Mouse (Mus musculus) lung, embryonic 15.5 days (tissue): ENCODE data around the gene Wdr60. TPM values are rescaled to one million over a fixed set of nuclear protein-coding genes. Genes with fewer than 3 reads are reported as not detected.

Experiments
- ATAC-seq: fragments of 200-750 bp; cut with Nextera tagmentation; 2 replicates; pipeline ENCODE4 v1.8.0; 2017; ENCODE audit warnings: moderate number of reproducible peaks, borderline replicate concordance; ENCODE audit not compliant: low FRiP score, low TSS enrichment; ENCODE audit errors: extremely low read depth
- H3K27ac ChIP-seq: fragments of 300-500 bp; sonication (generic); 2 replicates; pipeline ENCODE4 v1.5.1; 2015; ENCODE audit warnings: moderate library complexity, mild to moderate bottlenecking, inconsistent platforms
- H3K27me3 ChIP-seq: fragments of 300-500 bp; sonication (generic); 2 replicates; pipeline ENCODE4 v1.6.1; 2015; ENCODE audit warnings: inconsistent platforms
- H3K36me3 ChIP-seq: fragments of 300-500 bp; sonication (generic); 2 replicates; pipeline ENCODE4 v1.6.1; 2015; ENCODE audit warnings: inconsistent platforms
- H3K4me1 ChIP-seq: fragments of 300-500 bp; sonication (generic); 2 replicates; pipeline ENCODE4 v1.6.1; 2015; ENCODE audit warnings: inconsistent platforms
- H3K4me2 ChIP-seq: fragments of 300-500 bp; sonication (generic); 2 replicates; pipeline ENCODE4 v1.6.1; 2015; ENCODE audit warnings: inconsistent platforms, mild to moderate bottlenecking, moderate library complexity
- H3K4me3 ChIP-seq: fragments of 300-500 bp; sonication (generic); 2 replicates; pipeline ENCODE4 v1.5.1; 2015; ENCODE audit warnings: mild to moderate bottlenecking, inconsistent platforms
- H3K9ac ChIP-seq: fragments of 300-500 bp; sonication (generic); 2 replicates; pipeline ENCODE4 v1.6.1; 2015; ENCODE audit warnings: inconsistent platforms
- H3K9me3 ChIP-seq: fragments of 300-500 bp; sonication (generic); 2 replicates; pipeline ENCODE4 v1.6.1; 2016; ENCODE audit warnings: inconsistent platforms
- WGBS: fragments of 180-500 bp; shearing (Covaris S2); methylation state at CpG from one replicate; pipeline ENCODE4 v1.1.7; 2015; 5-methylcytosine and 5-hydroxymethylcytosine counted together
- polyA plus RNA-seq: library from polyadenylated mRNA; unstranded; fragments of >200 nt; fragmentation: Nextera tagmentation; extraction: Ambion mirVana; gene quantifications from 2 replicates; pipeline ENCODE4 v1.2.1, GENCODE M21; 2015

Wdr60 gene
- polyA plus RNA-seq, 1 experiment from 2014 or later, result 18.9 TPM

DNA sequence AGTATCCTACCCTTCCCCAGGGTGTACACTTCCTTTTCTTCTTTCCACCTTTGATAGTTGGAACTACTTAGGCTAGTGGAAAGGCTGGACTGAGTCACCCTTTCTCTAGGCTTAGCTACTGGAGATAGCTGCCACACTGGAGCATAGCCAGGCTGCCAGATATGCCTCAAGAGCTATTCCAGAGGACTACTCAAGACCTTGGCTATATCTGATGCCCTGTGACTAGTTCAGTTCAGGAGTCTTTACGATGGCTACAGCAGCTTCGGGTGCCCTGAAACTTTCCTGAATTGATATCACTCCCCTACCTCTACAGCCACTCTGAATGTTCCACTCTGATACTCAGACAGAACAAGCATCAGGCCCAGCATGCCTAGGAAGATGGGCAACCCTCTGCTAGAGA lies 1.9 kb upstream of the Wdr60 start:
- H3K4me2 ChIP-seq, result no peak overlapping the region
- no peaks in the 10 kb centered on the region for H3K9me3 ChIP-seq
- H3K4me1 ChIP-seq, result no peaks in the 10 kb centered on the region
- H3K27me3 ChIP-seq, result no peaks in the 10 kb centered on the region
- no peak overlapping the region for H3K4me3 ChIP-seq
- no peak for ATAC-seq
- WGBS, result 80% methylated on average over 2 of the region's 2 CpGs
- no peak overlapping the region for H3K27ac ChIP-seq
- no peaks in the 10 kb centered on the region for H3K36me3 ChIP-seq
- H3K9ac ChIP-seq, result no peak overlapping the region

DNA sequence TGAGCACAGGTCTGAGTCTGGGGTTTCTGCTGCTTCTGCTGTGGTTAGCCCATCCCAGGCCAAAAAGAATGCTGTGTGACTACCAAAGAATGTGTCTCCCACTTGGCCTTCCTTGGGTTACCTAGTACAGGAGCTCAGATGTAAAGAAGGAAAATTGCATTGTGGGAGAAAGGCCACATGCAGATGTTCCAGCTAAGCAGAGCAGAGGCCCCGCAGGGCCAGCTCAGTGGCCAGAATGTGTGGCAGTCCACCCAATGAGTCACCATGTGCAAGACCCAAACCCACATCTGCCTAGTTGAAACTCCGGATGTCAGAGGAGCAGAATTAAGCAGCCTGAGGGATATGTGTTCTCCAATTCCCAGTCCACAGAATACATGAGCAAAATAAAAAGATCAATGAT lies 4.5 kb downstream of the Wdr60 start:
- Histone ChIP-seq H3K27me3 (no peaks in the 10 kb centered on the region), H3K4me3 (no peak overlapping the region), H3K4me1 (no peaks in the 10 kb centered on the region), H3K9ac (no peak overlapping the region), H3K4me2 (no peak overlapping the region), H3K36me3 (peaks cover 4% of the 10 kb centered on the region; the same call in 1 of the 2 replicates), H3K9me3 (no peaks in the 10 kb centered on the region), H3K27ac (no peak overlapping the region)
- no peak for ATAC-seq
- WGBS, result 75% methylated on average over 2 of the region's 2 CpGs

DNA sequence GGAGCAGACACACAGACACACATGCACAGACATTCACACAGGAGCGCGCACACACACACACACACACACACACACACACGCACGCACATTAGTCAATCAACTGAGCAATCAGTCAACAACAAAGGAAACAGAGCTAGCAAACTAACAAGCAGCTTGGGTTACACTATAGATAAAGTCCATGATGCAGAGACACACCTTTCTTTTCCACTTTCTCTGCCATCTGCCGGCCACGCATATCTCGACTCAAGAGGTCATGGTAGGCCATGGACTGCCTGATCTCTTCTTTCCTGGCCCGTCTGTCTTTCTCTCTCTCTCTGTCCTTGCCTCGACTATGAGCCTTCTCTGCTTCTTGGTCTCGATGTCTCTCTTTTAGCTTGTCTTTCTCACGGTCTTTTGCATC lies 7.2 kb downstream of the Wdr60 start:
- Histone ChIP-seq H3K27ac (no peak overlapping the region), H3K4me3 (no peak overlapping the region), H3K27me3 (no peaks in the 10 kb centered on the region), H3K4me1 (no peaks in the 10 kb centered on the region), H3K36me3 (peaks cover 8% of the 10 kb centered on the region; the same call in 1 of the 2 replicates), H3K9ac (no peak overlapping the region), H3K4me2 (no peak overlapping the region), H3K9me3 (no peaks in the 10 kb centered on the region)
- 80% methylated on average over 11 of the region's 11 CpGs for WGBS
- no peak for ATAC-seq

DNA sequence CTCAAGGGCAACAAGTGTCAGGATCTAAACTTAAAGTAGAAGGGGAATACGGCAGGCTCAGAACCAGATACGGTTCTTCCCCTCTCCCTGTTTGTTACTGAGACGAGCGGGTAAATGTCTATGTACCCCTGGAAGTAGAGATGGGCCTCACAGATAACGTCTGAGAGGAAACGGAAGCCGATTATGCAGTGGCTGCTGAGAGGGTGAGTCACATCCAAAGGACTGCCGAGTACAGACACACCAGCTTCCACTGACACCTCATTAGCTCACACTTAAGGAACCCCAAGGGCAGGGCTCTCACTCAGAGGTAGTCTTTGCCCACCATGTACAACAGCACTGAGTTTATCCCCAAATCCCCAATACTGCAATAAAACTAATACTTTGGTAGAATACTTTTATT lies 8.2 kb downstream of the Wdr60 start:
- WGBS, result 36% methylated on average over 8 of the region's 8 CpGs

DNA sequence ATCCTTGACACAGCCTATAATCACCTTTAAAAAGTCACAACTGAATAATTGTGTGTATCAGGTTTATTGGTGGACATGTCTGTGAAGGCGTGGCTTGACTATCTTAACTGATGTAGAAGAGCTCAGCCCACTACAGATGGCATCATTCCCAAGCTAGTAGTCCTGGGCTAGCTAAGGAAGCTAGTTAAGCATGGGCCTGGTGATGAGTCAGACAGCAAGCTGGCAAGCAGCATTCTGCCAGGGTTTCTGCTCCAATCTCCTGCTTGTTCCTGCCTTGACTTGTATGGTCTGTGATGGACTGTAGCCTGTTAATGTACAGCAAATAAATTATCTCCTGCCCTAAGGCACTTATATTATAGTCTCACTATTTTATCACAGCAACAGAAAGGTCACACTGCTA lies 18.2 kb downstream of the Wdr60 start:
- Histone ChIP-seq H3K36me3 (peaks cover 16% of the 10 kb centered on the region; the same call in 1 of the 2 replicates), H3K27me3 (no peaks in the 10 kb centered on the region), H3K4me2 (no peak overlapping the region), H3K4me1 (no peaks in the 10 kb centered on the region), H3K9ac (no peak overlapping the region), H3K4me3 (no peak overlapping the region), H3K27ac (no peak overlapping the region), H3K9me3 (no peaks in the 10 kb centered on the region)
- WGBS, result 76% methylated on average over 1 of the region's 1 CpGs
- no peak for ATAC-seq

More for the DNA sequence above, 8.2 kb downstream of the Wdr60 start:
- Histone ChIP-seq H3K4me1 (no peaks in the 10 kb centered on the region), H3K9me3 (no peaks in the 10 kb centered on the region), H3K4me3 (no peak overlapping the region), H3K4me2 (no peak overlapping the region), H3K9ac (no peak overlapping the region), H3K27ac (no peak overlapping the region), H3K36me3 (peaks cover 8% of the 10 kb centered on the region; the same call in 1 of the 2 replicates), H3K27me3 (no peaks in the 10 kb centered on the region)
- no peak for ATAC-seq

DNA sequence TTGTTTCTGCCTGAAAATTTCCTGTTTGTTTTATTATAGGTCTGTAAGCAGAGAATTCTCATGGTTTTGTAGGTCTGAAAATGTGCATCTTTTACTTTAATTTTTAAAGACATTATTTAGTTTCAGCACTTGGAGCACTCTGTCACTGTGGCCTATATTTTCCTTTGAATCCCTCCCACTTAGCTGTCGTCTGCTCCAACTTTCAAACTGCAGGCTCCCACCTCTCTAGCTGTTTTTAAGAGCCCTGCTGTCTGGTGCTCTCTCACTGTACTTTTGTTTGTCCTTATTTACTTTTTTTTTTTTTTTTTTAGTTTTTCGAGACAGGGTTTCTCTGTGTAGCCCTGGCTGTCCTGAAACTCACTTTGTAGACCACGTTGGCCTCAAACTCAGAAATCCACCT lies 24.0 kb downstream of the Wdr60 start:
- 0 out of 2 replicates have a peak, but pooled peaks cover 2% of the 10 kb centered on the region for H3K36me3 ChIP-seq
- H3K9ac ChIP-seq, result no peak overlapping the region
- H3K4me1 ChIP-seq, result no peaks in the 10 kb centered on the region
- no peak overlapping the region for H3K27ac ChIP-seq
- no peak overlapping the region for H3K4me3 ChIP-seq
- ATAC-seq, result no peak
- 70% methylated on average over 3 of the region's 3 CpGs for WGBS
- H3K9me3 ChIP-seq, result no peaks in the 10 kb centered on the region
- H3K4me2 ChIP-seq, result no peak overlapping the region
- H3K27me3 ChIP-seq, result no peaks in the 10 kb centered on the region

DNA sequence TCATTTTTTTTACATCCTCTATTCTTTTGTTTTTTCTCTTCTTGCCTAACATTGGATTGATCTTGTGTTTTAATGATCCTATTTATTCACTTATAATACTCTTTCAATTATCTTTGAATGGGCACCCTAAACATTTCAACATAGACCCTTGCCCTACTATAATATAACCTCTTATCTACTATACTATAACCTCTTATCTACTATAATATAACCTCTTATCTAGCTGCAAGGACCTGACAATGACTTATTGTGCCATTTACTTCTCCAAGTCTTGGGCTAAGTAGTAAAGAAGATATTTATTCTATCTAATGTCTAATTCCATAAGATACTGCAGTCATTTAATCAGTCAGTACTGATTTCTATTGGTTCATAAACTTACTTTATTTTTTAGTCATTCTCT lies 24.5 kb downstream of the Wdr60 start:
- no peak overlapping the region for H3K4me3 ChIP-seq
- ATAC-seq, result no peak
- no peaks in the 10 kb centered on the region for H3K9me3 ChIP-seq
- H3K36me3 ChIP-seq, result 0 out of 2 replicates have a peak, but pooled peaks cover 2% of the 10 kb centered on the region
- H3K27me3 ChIP-seq, result no peaks in the 10 kb centered on the region
- no peaks in the 10 kb centered on the region for H3K4me1 ChIP-seq
- no peak overlapping the region for H3K27ac ChIP-seq
- H3K4me2 ChIP-seq, result no peak overlapping the region
- H3K9ac ChIP-seq, result no peak overlapping the region

DNA sequence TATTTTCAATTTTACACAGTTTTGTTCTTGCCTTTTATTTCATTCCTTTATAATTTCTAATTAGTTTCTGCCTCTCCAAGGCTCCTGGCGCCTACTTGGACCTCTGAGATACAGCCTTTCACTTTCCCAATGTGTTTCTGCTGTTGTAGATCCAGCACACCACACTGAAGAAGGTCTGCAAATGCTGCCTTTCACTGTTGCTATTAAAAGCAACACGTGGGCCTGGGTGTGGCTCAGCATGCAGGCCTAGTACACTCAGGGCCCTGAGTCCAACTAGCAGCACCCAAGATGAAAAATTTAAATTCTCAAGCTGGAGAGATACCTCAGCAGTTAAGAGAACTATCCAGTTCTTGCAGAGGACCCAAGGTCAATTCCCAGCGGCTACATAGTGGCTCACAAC lies 26.2 kb downstream of the Wdr60 start:
- no peak overlapping the region for H3K9ac ChIP-seq
- no peak overlapping the region for H3K4me2 ChIP-seq
- no peak for ATAC-seq
- H3K27ac ChIP-seq, result no peak overlapping the region
- H3K36me3 ChIP-seq, result 0 out of 2 replicates have a peak, but pooled peaks cover 2% of the 10 kb centered on the region
- no peaks in the 10 kb centered on the region for H3K4me1 ChIP-seq
- no peaks in the 10 kb centered on the region for H3K27me3 ChIP-seq
- H3K4me3 ChIP-seq, result no peak overlapping the region
- no peaks in the 10 kb centered on the region for H3K9me3 ChIP-seq
- 75% methylated on average over 3 of the region's 3 CpGs for WGBS

DNA sequence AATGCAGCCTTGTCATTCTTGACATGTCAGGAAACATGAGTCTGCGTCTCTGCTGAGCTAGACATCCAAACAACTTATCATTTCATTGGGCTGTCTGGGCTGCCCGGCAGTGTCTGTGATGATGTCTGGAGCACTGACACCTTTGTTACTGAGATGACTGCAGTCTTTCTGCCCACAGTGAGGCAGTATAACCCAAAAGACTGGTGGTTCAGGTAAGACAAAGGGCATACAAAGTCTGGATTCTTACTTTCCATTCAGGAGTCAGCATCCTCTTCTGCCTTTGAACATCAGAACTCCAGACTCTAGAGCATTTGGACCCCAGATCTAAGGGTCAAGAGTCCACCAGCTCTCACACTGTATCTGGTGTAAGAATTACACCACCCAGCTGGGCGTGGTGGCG lies 27.5 kb downstream of the Wdr60 start:
- H3K9ac ChIP-seq, result no peak overlapping the region
- WGBS, result 75% methylated on average over 4 of the region's 4 CpGs
- no peaks in the 10 kb centered on the region for H3K4me1 ChIP-seq
- H3K4me2 ChIP-seq, result no peak overlapping the region
- H3K9me3 ChIP-seq, result no peaks in the 10 kb centered on the region
- no peak overlapping the region for H3K4me3 ChIP-seq
- H3K27ac ChIP-seq, result no peak overlapping the region
- H3K27me3 ChIP-seq, result no peaks in the 10 kb centered on the region
- no peak for ATAC-seq
- 0 out of 2 replicates have a peak, but pooled peaks cover 2% of the 10 kb centered on the region for H3K36me3 ChIP-seq

DNA sequence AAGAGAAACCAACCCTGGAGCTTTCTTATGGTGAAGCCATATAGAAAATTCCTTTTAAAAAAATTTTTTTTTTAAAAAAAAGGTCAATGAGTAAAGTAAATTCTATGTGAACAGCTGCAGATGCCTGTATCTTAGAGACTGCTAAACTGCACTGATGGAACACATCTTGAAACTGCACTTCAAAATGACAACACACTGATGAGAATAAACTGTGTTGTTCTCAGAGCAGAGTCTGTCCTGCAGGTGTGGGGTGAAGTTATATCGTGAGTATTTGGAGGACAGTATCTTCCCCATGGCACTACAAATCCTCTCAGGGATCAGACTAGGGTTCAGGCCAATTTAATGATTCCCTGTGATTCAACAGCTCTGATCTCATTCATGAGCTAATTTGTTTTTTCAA lies 30.8 kb downstream of the Wdr60 start:
- H3K27ac ChIP-seq, result peak overlapping the region; percentile 18; the same call in 1 of the 2 replicates
- no peaks in the 10 kb centered on the region for H3K9me3 ChIP-seq
- WGBS, result 57% methylated on average over 1 of the region's 1 CpGs
- no peak overlapping the region; the same call in 1 of the 2 replicates for H3K4me2 ChIP-seq
- 0 out of 2 replicates have a peak, but pooled peaks have one; percentile 19 for ATAC-seq
- no peak overlapping the region for H3K4me3 ChIP-seq
- no peaks in the 10 kb centered on the region for H3K4me1 ChIP-seq
- no peak overlapping the region for H3K9ac ChIP-seq
- H3K27me3 ChIP-seq, result no peaks in the 10 kb centered on the region
- no peaks in the 10 kb centered on the region for H3K36me3 ChIP-seq

DNA sequence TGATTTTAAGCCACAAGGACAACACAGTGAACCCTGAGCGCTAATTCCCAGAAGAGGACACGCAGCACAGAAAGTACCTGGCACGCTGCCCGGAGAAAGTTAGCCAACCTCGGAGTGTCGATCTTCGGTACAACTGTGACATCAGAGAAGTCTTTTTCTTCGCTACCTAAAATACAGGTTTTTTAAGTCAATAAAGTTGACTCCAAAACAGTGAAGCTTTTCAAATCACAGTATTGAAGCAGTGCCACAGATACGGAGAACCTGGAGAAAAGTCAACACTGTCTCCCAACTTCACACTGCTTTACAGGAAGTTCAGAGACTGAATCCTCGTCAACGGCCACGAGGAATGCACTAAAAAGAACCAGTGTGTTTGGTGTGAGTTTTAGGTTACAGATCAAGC lies 31.2 kb downstream of the Wdr60 start:
- Histone ChIP-seq H3K9me3 (no peaks in the 10 kb centered on the region), H3K36me3 (no peaks in the 10 kb centered on the region), H3K27ac (peak overlapping the region; percentile 18; the same call in 1 of the 2 replicates), H3K27me3 (no peaks in the 10 kb centered on the region), H3K9ac (no peak overlapping the region), H3K4me1 (no peaks in the 10 kb centered on the region), H3K4me2 (peak overlapping the region; percentile 21), H3K4me3 (no peak overlapping the region)
- WGBS, result 31% methylated on average over 12 of the region's 12 CpGs
- peak; percentile 75 for ATAC-seq

DNA sequence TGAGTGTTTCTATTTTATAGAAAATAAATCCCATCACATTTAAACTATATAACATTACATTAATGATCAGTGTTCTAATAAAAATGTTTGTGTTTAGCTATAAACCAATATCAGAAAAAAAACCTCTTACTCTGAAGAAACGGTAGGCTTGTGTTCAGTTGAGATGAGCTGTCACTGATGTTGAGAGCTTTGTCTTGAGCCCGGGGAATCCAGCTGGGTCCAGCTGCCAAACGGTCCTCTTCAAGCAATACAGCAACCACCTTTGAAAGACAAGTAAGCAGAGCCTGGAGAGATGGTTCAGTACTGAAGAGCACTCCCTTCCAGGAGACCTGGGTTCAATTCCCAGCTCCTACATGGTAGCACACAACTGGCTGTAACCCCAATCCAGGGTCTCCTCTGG lies 33.4 kb downstream of the Wdr60 start:
- H3K4me2 ChIP-seq, result no peak overlapping the region
- H3K27me3 ChIP-seq, result no peaks in the 10 kb centered on the region
- no peak for ATAC-seq
- 0 out of 2 replicates have a peak, but pooled peaks cover 7% of the 10 kb centered on the region for H3K36me3 ChIP-seq
- H3K4me3 ChIP-seq, result no peak overlapping the region
- 69% methylated on average over 3 of the region's 3 CpGs for WGBS
- no peak overlapping the region for H3K27ac ChIP-seq
- no peaks in the 10 kb centered on the region for H3K9me3 ChIP-seq
- H3K4me1 ChIP-seq, result no peaks in the 10 kb centered on the region
- H3K9ac ChIP-seq, result no peak overlapping the region
